Mouse (Mus musculus): ENCODE data around the gene Ermp1. TPM values are rescaled to one million over a fixed set of nuclear protein-coding genes. Genes with fewer than 3 reads are reported as not detected.

Ermp1 gene
- polyA plus RNA-seq, 1 experiment from 2014 or later = 10.7 TPM

DNA sequence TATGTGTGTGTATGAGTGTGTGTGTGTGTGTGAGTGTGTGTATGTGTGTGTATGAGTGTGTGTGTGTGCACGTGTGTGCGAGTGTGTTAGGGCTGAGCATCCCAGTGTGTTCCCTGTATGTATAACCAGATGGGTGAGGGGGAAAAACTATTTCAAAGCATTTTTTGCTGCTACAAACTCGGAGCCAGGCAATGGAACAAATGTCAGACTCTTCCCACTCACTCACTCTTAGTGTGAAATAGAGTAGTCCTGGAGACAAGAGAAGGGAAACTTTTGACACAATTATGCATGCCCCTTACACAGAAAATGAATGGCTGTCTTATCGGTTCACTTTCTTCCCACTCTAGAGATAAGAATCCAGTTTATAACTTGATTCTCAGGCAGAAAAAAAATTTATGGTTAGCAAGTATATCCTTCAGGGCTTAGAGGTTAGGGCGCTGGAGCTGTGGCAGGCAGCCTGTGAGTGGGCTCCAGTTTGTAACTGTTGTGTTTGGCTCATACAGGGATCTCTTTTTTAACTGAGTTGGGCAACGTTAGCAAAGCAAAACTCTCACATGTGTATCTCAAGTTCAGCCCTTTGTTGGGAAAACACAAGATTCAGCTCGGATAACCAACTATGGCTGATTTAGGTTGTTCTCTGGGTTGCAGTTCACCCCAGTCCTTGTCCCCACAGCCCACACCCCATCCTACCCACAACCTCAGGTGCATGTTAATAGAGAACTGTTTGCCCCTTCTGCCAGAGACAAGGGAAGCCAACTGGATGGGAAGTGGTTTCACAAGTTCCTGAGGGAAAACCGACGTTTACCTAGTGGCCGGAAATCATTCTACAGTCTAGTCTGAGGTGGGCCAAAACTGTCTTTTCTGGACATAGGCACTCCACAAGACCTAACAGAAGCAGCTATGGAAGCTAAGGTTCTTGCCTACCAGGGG, 12.9 kb upstream of the Ermp1 start:
- 77% methylated on average over 10 of the region's 10 CpGs for WGBS
- Histone ChIP-seq H3K9ac (no peak overlapping the region), H3K27me3 (replicated peaks) (peaks cover 49% of the 10 kb centered on the region), H3K9me3 (replicated peaks) (no peaks in the 10 kb centered on the region), H3K36me3 (no peaks in the 10 kb centered on the region), H3K27ac (ENCODE audit: poor library complexity, severe bottlenecking) (no peak overlapping the region), H3K4me2 (no peak overlapping the region), H3K4me3 (no peak overlapping the region), H3K4me1 (replicated peaks) (peaks cover 5% of the 10 kb centered on the region; the same call in 1 of the 2 replicates)
- no peak for ATAC-seq (ENCODE audit: insufficient number of reproducible peaks, low FRiP score)

DNA sequence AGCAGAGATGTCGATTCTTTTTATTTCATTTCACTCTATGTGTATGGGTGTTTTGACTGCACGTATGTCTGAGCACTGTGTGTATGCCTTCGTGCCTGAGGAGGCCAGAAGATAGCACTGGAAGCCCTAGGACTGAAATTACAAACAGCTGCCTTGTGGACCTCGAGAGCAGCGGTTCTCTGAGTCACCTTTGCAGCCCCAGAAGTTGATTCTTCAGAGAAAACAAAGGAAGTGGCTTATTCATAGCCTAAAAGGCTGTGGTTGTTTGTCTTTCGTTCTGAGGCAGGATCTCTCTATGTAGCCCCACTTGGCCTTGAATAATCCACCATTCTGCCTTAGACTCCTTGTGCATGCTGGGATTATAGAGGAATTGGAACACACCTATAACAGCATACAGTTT, 11.5 kb upstream of the Ermp1 start:
- Histone ChIP-seq H3K4me3 (no peak overlapping the region), H3K9me3 (replicated peaks) (no peaks in the 10 kb centered on the region), H3K9ac (no peak overlapping the region), H3K4me2 (no peak overlapping the region), H3K36me3 (no peaks in the 10 kb centered on the region), H3K4me1 (replicated peaks) (peaks cover 5% of the 10 kb centered on the region; the same call in 1 of the 2 replicates), H3K27ac (ENCODE audit: poor library complexity, severe bottlenecking) (no peak overlapping the region), H3K27me3 (replicated peaks) (peaks cover 54% of the 10 kb centered on the region)
- WGBS = 61% methylated on average over 6 of the region's 6 CpGs
- ATAC-seq (ENCODE audit: insufficient number of reproducible peaks, low FRiP score) = no peak

DNA sequence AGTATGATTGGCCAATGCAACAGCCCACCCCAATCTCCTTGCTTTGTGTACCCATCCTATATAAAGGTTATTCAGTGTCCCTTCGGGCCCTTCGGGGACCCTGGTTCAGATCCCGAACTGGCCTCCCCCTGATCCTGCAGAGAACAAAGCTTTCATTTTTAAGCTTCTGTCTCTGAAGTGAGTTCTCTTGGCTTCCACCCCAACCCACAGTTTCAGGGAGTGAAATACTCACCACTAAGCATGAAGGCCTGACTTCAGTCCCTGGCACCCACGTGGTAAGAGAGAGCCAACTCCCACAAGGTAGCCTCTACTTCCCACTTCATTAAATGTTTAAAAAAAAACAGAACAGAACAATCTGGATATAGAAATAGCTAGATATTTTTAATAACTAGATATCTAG, 10.6 kb upstream of the Ermp1 start:
- peaks cover 5% of the 10 kb centered on the region; the same call in 1 of the 2 replicates for H3K4me1 ChIP-seq (replicated peaks)
- H3K9me3 ChIP-seq (replicated peaks) = no peaks in the 10 kb centered on the region
- H3K9ac ChIP-seq = no peak overlapping the region
- H3K27ac ChIP-seq (ENCODE audit: poor library complexity, severe bottlenecking) = no peak overlapping the region
- 85% methylated on average over 4 of the region's 4 CpGs for WGBS
- H3K36me3 ChIP-seq = no peaks in the 10 kb centered on the region
- H3K27me3 ChIP-seq (replicated peaks) = peaks cover 49% of the 10 kb centered on the region
- ATAC-seq (ENCODE audit: insufficient number of reproducible peaks, low FRiP score) = no peak
- no peak overlapping the region for H3K4me2 ChIP-seq
- no peak overlapping the region for H3K4me3 ChIP-seq

DNA sequence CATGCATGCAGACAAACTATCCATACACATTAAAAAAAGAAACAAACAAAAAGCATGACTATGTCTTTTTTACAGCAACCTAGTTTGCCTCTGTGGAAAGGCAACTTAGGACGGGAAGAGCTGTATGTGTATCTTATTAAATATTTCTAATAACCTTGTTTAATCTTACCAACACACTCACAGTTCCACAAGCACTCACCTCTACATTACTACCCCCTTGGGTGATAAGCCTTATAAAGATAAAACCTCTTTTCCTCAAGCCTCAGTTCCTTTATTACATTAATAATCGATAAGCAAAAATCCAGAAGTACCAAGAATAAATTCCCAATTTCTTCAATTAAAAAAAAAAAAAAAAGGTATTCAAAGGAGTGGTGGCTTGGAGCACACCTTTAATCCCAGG, 9.3 kb upstream of the Ermp1 start:
- H3K27me3 ChIP-seq (replicated peaks) = peaks cover 49% of the 10 kb centered on the region
- H3K27ac ChIP-seq (ENCODE audit: poor library complexity, severe bottlenecking) = no peak overlapping the region
- H3K36me3 ChIP-seq = no peaks in the 10 kb centered on the region
- peaks cover 5% of the 10 kb centered on the region; the same call in 1 of the 2 replicates for H3K4me1 ChIP-seq (replicated peaks)
- H3K4me2 ChIP-seq = no peak overlapping the region
- H3K9me3 ChIP-seq (replicated peaks) = no peaks in the 10 kb centered on the region
- no peak for ATAC-seq (ENCODE audit: insufficient number of reproducible peaks, low FRiP score)
- WGBS = 84% methylated on average over 2 of the region's 2 CpGs
- H3K4me3 ChIP-seq = no peak overlapping the region
- no peak overlapping the region for H3K9ac ChIP-seq

DNA sequence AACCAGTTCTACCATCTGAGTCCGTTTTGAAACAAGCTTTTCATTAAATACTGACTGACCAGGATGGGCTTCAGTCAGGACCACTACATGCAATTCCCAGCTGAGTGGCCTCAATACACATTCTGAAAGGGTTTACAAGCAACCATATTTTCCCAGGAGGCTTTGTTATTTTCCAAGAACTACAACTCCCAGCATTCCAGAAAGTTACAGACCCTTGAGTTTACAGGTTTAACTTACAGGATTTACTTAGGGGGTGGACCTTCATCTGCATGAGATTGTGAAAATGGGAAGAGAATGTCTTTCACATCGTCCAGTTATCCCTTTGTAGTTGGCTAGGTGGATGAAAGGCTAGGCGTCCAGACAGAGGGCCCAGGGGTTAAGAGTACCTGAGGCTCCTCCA, 8.8 kb upstream of the Ermp1 start:
- Histone ChIP-seq H3K27ac (ENCODE audit: poor library complexity, severe bottlenecking) (no peak overlapping the region), H3K4me2 (no peak overlapping the region), H3K4me1 (replicated peaks) (peaks cover 2% of the 10 kb centered on the region; the same call in 1 of the 2 replicates), H3K27me3 (replicated peaks) (peaks cover 52% of the 10 kb centered on the region), H3K9me3 (replicated peaks) (no peaks in the 10 kb centered on the region), H3K9ac (no peak overlapping the region), H3K4me3 (no peak overlapping the region), H3K36me3 (no peaks in the 10 kb centered on the region)
- ATAC-seq (ENCODE audit: insufficient number of reproducible peaks, low FRiP score) = no peak
- WGBS = 55% methylated on average over 3 of the region's 3 CpGs

DNA sequence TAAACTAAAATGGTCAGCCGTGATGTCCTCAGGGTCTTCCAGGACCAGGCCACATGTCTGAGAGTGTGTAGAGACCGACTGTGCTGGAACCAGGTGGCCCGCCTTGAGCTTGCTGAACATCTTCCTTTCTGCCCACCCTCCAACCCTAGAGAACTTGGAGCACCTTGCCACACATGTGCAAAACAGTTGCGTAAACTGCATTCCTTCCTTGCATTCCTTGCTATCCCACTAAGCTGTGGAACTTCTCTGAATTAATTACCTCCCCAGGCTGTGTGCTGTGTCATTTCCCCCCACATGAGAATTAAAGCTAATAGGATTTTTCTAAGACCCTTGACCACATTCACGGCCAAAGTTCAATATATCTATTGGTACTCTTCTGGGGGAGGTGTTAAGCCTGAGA, 8.4 kb upstream of the Ermp1 start:
- WGBS = 82% methylated on average over 5 of the region's 5 CpGs
- Histone ChIP-seq H3K27ac (ENCODE audit: poor library complexity, severe bottlenecking) (no peak overlapping the region), H3K27me3 (replicated peaks) (peaks cover 54% of the 10 kb centered on the region), H3K4me2 (no peak overlapping the region), H3K4me1 (replicated peaks) (no peaks in the 10 kb centered on the region), H3K9ac (no peak overlapping the region), H3K4me3 (no peak overlapping the region), H3K36me3 (no peaks in the 10 kb centered on the region), H3K9me3 (replicated peaks) (no peaks in the 10 kb centered on the region)
- no peak for ATAC-seq (ENCODE audit: insufficient number of reproducible peaks, low FRiP score)

DNA sequence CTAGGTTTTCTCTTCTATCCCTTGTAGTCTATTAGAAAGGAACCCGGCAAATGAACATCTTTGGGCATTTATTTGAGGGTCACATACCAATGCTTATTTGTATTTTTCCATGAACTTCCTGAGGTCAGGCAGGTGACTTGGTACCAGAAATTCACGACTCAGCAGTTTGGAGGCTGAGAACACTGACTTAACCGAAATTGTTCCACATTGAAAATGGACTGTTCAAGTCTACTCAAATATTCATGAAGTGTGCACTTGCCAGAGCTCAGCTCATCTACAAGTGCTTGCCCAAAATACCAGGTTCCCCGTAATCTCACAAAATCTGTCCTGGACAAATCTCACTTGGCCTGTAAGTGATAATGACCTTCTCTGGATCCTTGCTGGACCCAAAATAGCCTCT, 7.8 kb upstream of the Ermp1 start:
- Histone ChIP-seq H3K9me3 (replicated peaks) (no peaks in the 10 kb centered on the region), H3K4me1 (replicated peaks) (no peaks in the 10 kb centered on the region), H3K4me2 (no peak overlapping the region), H3K4me3 (no peak overlapping the region), H3K36me3 (no peaks in the 10 kb centered on the region), H3K27me3 (replicated peaks) (peaks cover 54% of the 10 kb centered on the region), H3K9ac (no peak overlapping the region), H3K27ac (ENCODE audit: poor library complexity, severe bottlenecking) (no peak overlapping the region)
- WGBS = 73% methylated on average over 4 of the region's 4 CpGs
- no peak for ATAC-seq (ENCODE audit: insufficient number of reproducible peaks, low FRiP score)

DNA sequence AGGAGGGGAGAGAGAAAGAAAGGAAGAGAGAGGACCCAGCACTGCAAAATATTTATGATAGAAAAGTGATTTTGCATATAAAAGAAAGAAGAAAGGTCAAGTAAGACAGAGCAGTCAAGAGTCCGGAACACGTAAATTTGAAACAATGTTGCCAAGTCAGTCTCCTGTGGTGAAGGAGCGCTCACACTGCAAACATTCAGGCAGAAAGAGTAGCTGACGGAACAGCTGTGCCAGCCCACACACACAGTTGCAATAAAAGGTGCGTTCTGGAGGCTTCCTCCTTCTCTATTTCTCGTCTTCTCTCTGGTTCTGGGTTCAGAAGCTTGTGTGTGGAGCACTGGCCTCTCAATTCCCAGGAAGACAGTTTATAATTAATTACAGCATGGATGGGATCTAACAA, 6.9 kb upstream of the Ermp1 start:
- 73% methylated on average over 6 of the region's 6 CpGs for WGBS
- ATAC-seq (ENCODE audit: insufficient number of reproducible peaks, low FRiP score) = no peak
- H3K4me1 ChIP-seq (replicated peaks) = no peaks in the 10 kb centered on the region
- no peak overlapping the region for H3K9ac ChIP-seq
- H3K27me3 ChIP-seq (replicated peaks) = peaks cover 58% of the 10 kb centered on the region
- H3K4me2 ChIP-seq = no peak overlapping the region
- no peaks in the 10 kb centered on the region for H3K36me3 ChIP-seq
- H3K27ac ChIP-seq (ENCODE audit: poor library complexity, severe bottlenecking) = no peak overlapping the region
- H3K4me3 ChIP-seq = no peak overlapping the region
- H3K9me3 ChIP-seq (replicated peaks) = no peaks in the 10 kb centered on the region

DNA sequence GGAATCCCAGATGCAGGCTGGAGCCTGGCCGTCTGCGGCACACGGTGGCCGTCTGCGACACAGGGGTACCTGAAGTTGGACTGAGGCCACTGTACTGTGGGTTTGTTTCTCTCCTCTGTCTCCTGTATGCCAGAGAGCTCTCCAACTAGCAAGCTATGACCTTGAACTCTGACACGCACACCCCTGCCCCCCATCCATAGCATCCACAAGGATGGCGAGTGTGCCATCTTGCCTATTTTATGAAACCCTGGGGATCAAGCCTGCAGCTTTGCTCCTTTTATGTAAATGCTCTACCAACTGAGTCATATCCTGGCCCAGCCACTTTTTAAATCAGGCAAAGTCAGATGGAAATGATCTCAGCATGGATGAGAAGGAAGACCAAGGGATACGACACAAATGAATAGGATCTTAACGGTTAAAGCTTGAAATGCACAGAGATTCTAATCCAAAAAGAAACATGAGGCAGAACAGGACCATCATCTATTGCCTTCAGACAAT, 5.6 kb upstream of the Ermp1 start:
- no peaks in the 10 kb centered on the region for H3K36me3 ChIP-seq
- H3K9ac ChIP-seq = no peak overlapping the region
- no peaks in the 10 kb centered on the region for H3K4me1 ChIP-seq (replicated peaks)
- 78% methylated on average over 9 of the region's 9 CpGs for WGBS
- no peak for ATAC-seq (ENCODE audit: insufficient number of reproducible peaks, low FRiP score)
- H3K27ac ChIP-seq (ENCODE audit: poor library complexity, severe bottlenecking) = no peak overlapping the region
- no peaks in the 10 kb centered on the region for H3K9me3 ChIP-seq (replicated peaks)
- H3K4me3 ChIP-seq = no peak overlapping the region
- H3K27me3 ChIP-seq (replicated peaks) = peaks cover 67% of the 10 kb centered on the region
- H3K4me2 ChIP-seq = no peak overlapping the region

DNA sequence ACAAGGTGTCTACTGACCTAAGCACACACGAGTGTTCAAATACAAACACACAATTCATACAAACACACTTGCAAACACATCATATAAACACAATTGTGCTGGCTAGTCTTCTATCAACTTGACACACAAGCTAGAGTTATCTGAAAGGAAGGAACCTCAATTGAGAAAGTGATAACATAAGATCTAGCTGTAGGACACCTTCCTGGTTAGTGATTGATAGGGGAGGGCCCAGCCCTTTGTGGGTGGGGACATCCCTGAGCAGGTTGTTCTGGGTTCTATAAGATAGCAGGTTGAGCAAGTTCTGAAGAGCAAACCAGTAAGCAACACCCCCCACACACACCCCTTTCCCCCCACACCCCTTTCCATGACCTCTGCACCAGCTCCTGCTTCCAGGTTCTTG, 1.5 kb upstream of the Ermp1 start:
- no peak overlapping the region for H3K27ac ChIP-seq (ENCODE audit: poor library complexity, severe bottlenecking)
- H3K36me3 ChIP-seq = peaks cover 5% of the 10 kb centered on the region
- 80% methylated on average over 1 of the region's 1 CpGs for WGBS
- H3K4me3 ChIP-seq = no peak overlapping the region
- peaks cover 3% of the 10 kb centered on the region; the same call in 1 of the 2 replicates for H3K4me1 ChIP-seq (replicated peaks)
- no peak overlapping the region for H3K9ac ChIP-seq
- no peak for ATAC-seq (ENCODE audit: insufficient number of reproducible peaks, low FRiP score)
- peaks cover 49% of the 10 kb centered on the region for H3K27me3 ChIP-seq (replicated peaks)
- no peak overlapping the region for H3K4me2 ChIP-seq
- peaks cover 3% of the 10 kb centered on the region; the same call in 1 of the 2 replicates for H3K9me3 ChIP-seq (replicated peaks)

DNA sequence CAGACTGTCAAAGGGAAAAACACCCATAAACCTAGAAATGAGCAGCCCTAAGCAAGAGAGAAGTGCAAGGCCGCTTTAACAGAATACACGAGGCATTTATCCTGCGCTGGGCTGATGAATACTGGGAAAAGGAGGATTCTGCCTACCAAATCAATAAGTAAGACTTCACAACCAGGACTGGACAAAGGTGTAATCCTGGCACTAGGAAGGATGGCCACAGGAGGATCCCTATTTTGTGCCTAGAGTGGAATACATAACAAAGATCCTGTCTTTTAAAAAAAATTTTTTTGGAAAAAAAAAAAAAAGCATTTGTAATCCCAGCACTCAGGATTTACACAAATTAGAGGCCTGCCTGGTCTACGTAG, 317 bp upstream of the Ermp1 start:
- Histone ChIP-seq H3K4me1 (replicated peaks) (peaks cover 3% of the 10 kb centered on the region; the same call in 1 of the 2 replicates), H3K4me3 (peak overlapping the region; percentile 77), H3K9ac (no peak overlapping the region), H3K9me3 (replicated peaks) (peaks cover 3% of the 10 kb centered on the region; the same call in 1 of the 2 replicates), H3K27me3 (replicated peaks) (peaks cover 43% of the 10 kb centered on the region), H3K4me2 (peak overlapping the region; percentile 84), H3K27ac (ENCODE audit: poor library complexity, severe bottlenecking) (no peak overlapping the region), H3K36me3 (peaks cover 6% of the 10 kb centered on the region)
- ATAC-seq (ENCODE audit: insufficient number of reproducible peaks, low FRiP score) = no peak
- WGBS = 30% methylated on average over 4 of the region's 4 CpGs
